Mouse (Mus musculus): Measurements from ENCODE around the gene Pus10.
A peak's percentile ranks its signal among the peaks of the same experiment; 100 is the strongest.
"Not testable (repeated sequence)": the region's sequence is repeated elsewhere in the genome, so short reads cannot be mapped to it uniquely, and the experiment has no call there.

Gene Pus10

DNA sequence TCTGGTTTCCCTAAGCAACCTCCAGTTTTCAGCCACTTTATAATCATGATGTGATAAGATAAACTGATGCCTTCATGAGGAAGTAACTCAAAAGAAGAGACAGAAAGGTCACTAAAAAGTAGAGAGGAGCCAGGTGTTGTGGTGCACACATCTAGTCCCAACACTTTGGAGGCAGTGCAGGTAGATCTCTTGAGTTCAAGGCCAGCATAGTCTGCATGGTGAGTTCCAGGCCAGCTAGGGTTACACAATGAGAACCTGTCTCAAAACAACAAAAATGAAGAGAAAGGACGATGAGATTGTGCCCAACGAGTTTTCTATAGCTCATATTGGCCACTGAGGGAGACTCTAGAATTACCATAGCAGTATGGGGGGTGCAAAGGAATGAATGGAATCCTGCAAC, 33.1 kb downstream of the Pus10 start:
- DNase-seq, result no peak

- no peak for DNase-seq
Observed at GRCm38 (mm10) chr11:23699414-23700095, 34.1 kb downstream of the Pus10 start.

DNA sequence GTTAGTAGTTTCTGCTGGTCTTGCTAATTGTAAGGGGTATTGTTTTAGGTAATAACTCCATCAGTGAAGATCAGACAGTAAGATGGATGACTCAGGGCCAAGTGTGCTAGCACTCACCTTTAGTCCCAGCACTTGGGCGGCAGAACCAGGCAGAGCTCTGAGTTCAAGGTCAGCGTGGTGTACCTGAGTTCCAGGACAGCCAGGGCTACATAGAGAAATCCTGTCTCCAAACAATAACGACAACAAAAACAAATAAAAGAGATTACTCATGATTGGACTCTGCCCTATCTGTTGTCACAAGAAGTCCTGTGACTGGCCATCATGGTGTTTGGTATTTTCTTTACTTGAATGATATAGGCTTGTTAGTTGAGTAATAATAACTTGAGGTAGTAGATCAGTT, 36.4 kb downstream of the Pus10 start:
- no peak for DNase-seq

GRCm38 (mm10) chr11:23704604-23705294, 39.3 kb downstream of the Pus10 start:
- no peak for DNase-seq

DNA sequence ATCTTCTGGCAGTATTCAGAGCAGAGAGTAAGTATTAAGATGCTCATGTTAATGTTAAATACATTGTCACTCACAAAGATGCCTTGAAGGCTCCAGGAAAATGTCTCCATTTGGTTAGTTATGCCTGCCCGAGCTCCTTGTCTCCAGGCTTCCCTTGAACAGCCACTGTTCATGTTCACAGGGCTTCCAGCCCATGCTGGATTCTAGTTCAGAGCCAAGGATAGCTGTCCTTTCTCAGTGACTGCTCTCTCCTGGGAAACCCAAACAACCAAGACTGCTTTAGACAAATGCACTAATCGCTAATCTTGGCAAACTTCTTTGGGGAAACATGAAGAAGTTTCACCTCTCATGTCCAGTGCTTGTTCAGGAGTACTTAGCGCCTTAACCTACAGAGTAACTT, 46.8 kb downstream of the Pus10 start:
- no peak for DNase-seq

DNA sequence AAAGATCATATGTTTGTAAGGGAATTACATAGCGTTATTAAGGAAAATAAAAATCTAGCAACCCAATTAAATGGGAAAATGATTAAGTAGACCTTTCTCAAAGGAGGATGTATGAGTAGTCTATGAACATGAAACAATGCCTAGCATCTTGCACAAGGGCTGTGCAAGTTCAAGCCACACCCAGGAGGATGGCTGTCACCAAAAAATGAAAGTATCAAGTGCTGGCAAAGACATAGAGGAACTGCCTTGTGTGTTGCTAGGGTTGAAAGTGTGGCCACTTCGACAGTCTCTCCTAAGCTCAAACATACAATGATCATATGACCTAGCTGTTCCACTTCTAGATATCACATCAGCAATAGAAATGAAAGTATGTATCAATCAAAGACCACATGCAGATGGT, 53.4 kb downstream of the Pus10 start:
- DNase-seq, result no peak

GRCm38 (mm10) chr11:23719825-23720224, 54.4 kb downstream of the Pus10 start:
- no peak for DNase-seq

DNA sequence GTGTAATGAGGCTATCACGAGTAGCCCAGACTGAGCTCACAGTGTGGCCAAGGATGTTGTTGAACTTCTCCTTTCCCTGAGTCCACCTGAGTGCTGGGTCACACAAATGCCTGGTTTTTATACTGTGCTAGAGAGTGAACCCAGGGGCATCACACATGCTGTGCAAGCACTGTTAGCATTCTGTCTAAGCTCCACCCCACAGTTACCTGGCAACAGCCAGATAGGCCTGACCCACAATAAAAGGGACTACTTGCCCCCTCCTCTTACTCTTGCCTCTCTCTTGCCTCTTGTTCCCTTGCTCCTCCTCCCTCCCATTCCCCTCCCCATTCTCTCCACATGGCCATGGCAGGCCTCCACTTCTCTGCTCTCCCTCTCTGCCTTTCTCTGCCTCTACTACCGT, 56.9 kb downstream of the Pus10 start:
- DNase-seq, result no peak

- DNase-seq, result no peak
Observed at GRCm38 (mm10) chr11:23725850-23726249, 60.4 kb downstream of the Pus10 start.

GRCm38 (mm10) chr11:23726441-23726840, 61.0 kb downstream of the Pus10 start:
- DNase-seq, result no peak

- no peak for DNase-seq
Observed at GRCm38 (mm10) chr11:23728186-23728585, 62.7 kb downstream of the Pus10 start.

GRCm38 (mm10) chr11:23730120-23730519, 64.6 kb downstream of the Pus10 start:
- DNase-seq, result no peak

DNA sequence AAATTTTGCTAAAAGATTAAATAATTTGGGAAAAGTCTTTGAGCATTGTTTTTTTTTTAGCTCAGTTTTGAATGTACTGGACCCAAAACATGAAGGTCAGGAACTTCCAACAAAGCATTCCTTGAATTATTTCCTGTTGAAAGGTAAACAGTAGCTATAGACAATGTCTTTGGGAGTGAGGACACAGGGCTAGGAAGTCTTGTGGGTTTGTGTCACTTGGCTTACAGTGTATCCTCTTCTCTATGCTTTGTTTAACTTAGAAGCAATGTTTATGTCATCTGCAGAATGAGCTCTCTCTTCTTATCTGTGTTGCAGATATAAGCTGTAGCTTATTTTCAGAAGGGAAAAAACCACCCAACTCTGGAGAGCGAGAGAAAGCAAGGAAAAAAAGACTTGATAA, 67.4 kb downstream of the Pus10 start:
- DNase-seq, result no peak

DNA sequence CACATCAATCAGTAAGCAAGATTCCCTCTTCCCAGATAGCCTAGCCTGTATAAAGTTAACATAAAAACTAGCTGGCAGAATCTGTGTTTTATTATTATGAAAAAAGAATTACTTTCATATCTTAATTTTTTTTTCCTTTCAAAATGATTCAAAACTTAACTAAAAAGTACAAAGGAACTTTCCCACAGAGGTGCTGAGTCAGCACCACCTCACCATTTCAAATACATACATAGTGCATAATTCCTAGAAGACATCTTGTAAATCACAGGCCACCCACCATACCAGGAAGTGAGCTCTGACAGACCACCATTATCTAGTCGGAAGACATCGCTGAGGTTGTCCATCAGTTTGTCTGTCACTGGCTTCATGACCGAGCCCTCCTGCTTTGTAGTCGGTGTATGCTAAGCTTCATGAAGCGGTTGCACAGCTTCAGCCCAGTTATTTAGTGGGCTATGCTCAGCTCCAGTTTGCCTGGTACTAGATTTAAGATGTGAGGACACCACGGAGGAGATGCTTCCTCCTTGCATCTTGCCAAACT, 69.3 kb downstream of the Pus10 start:
- DNase-seq, result no peak

DNA sequence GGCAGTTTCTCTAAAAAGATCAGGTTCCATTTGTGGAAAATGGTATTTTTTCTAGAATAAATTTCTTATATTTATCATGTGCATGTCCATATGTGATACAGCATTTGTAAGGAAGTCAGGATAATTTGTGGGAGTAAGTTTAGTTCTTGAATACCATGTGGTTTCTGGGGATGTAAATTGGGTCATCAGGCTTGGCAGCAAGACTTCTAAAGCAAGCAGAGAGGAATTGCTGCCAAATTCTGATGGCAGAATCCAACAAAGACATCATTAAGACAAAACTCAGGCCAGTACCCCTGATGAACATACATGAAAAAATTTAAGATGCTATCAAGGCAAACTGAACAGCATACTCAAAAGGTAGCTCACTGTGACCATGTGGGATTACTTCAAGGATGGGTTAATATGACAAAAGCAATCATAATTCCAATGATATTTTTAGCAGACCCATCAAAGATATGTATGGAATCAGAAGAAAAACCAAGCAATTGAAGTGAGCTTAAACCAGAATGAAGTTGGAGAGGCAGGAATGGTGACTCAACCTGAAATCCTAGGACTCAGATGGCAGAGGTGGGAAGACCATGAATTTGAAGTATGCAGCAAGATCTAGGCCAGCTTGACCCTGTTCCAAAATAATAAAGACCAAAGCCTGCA, 70.5 kb downstream of the Pus10 start:
- DNase-seq, result peak; percentile 15

DNA sequence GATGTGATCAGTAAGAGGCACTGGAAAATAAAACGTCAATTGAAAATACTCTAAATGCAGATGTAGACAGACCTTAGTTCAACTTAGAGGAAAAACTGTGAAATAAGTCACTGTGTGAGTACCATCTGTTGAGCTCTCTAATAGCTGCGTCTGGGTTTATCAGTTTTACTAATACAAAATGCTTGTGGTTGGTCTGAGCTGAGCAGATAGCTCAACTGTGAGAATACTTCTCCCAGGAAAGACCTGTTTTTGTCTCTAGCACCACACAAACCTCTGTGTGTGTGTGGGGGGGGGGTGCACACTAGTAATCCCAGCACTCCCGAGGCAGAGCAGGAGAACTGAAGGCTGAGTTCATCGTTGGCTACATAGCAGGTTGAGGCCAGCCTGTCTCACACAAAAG, 75.4 kb downstream of the Pus10 start:
- DNase-seq, result no peak

GRCm38 (mm10) chr11:23741386-23741785, 75.9 kb downstream of the Pus10 start:
- DNase-seq, result no peak

DNA sequence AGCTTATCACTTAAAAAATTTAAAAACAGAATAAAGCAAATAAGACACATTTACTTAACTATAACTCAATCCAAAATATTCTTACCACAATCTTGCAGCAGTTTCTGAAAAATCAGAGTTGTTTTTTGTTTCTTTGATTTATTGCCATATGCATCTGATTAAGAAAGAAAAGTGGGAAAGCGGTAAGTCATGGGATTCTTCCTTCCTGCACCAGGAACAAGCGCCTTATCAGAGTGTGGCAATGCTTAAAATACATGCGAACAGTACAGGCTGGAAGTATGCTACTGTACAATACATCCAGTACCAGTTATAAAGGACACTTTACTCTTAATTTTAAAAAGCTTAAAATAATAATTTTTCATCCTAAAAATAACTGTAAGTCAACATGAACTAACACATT, 78.9 kb downstream of the Pus10 start:
- no peak for DNase-seq

DNA sequence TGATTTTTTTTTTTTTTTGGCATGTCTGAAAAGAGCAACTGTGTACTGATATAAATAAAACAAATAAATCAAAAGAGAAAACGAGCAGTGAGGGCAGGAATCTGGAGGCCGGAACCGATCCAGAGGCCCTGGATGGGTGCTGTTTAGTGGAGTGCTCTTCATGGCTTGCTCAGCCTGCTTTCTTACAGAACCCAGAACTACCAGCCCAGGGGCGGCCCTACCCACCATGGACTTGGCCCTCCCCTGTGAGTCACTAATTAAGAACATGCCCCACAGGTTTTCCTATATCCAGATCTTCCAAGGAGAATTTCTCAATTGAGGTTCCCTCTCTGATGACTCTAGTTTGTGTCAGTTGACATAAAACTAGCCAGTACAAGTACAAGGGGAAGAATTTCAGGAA, 80.6 kb downstream of the Pus10 start:
- no peak for DNase-seq

DNA sequence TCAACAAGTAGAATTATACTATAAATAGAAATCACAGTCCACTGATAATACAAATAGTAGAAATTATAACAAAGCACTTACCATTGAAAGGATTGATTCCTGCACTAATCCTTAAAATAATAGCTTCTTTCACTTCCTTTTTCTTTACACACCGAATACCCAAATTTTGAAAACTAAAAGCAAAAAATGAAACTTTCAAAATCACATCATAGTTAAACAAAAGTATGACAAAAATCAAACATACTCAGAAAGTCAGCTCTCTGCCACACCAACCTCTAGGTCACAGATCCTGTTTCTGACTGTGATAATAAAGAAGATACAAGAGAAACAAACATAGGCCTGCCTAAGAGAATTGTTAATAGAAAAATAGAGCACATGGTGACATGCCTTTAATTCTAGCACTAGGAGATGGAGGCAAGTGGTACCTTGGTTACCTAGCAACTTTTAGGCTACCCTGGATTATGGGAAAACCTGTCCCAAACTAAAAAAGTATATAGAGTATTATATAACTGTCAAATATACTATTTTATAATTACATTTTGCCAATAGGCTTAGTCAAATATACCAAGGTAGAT, 87.7 kb downstream of the Pus10 start:
- DNase-seq, result no peak

GRCm38 (mm10) chr11:23754329-23754728, 88.9 kb downstream of the Pus10 start:
- DNase-seq, result no peak

DNA sequence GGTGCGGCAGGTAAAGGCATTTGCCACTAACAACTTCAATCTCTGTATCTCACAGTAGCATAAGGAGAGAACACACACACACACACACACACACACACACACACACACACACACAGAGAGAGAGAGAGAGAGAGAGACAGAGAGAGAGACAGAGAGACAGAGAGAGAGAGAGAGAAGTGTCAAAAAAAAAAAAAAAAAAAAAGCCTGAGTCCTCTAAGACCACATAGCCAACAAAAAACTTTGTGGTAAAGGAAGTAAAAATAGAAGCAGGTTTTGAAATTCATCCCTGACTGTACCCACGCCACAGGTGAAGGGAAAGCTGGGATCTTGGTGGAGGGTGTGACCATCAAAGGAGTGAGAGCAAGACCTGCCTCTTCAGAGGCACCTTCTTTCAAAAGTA, 92.7 kb downstream of the Pus10 start:
- no peak for DNase-seq

DNA sequence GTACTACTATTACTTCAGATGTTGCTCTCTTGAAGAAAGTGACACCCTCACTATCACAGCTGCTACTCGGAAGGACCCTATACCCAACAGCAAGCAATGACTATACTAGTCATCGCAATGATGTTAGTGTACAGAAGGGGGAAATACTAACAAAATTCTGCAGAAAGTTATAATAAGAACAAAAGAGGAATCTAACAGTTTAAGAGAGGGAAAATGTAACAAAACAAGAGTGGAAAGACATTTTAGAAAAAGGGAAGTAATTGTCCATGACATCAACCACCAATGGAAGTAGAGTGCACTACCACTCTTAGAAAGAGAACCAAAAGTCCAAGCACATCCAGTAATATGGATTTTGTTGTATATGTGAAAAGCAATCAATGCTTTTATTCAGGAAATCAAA, 97.2 kb downstream of the Pus10 start:
- no peak for DNase-seq

GRCm38 (mm10) chr11:23767369-23767768, 101.9 kb downstream of the Pus10 start:
- not testable (repeated sequence) for DNase-seq

Data from cerebellum, adult 11-12 months (tissue).